Mouse (Mus musculus): ENCODE measurements around the gene Gm36245.

GRCm38 (mm10) chr15:77590881-77591280 lies 8.2 kb upstream of the Gm36245 start:
- TF ChIP-seq CTCF (conservative IDR thresholded peaks at IDR 0.05; ENCODE audit: insufficient read depth, insufficient read length, low read depth, low read length), result no peak
- TF ChIP-seq POLR2A (IDR thresholded peaks at IDR 0.05; ENCODE audit: low read depth, low read length), result no peak

Measured in kidney, adult 2 months (tissue).